13 mouse cellular contexts compared by ENCODE assay signal in the genomic region with DNA sequence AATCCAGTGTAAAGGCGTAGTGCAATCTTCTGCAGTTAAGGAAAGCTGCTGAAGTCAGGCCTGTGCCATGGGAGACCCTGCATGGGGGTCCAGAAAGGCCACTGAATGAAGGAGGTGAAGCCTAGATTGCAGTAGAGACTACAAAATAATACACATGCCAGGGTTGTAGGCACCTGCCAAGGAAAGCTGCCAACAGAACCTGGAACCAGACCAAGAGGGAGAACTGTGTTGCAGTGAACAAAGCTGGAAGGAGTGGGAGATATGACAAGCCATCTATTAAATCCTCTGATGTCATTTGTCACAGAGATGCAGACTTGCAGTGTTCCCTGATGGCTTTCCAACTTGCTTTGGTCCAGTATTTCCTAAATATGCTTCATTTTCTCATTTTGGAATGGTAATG. TPM values are rescaled to one million over a fixed set of nuclear protein-coding genes. Genes with fewer than 3 reads are reported as not detected.
DNase-seq lines count a peak whose midpoint lies in the region; ATAC-seq and TF ChIP-seq lines count a peak whose summit lies in the region.
"Had no signal": no experiment of that assay in that cellular context is flagged by ENCODE, and none has a peak within 500 bp of the region (broad histone marks: within the 10 kb centered on the region; RNA-seq: fewer than 3 reads in every experiment).

No protein-coding gene starts in this region.

- H3K4me2 ChIP-seq in hindbrain, postnatal 0 days (ENCODE audit: low read depth, low read length): no peak overlapping the region
- H3K4me2 ChIP-seq in forebrain, embryonic 16.5 days (ENCODE audit: low read length): no peak overlapping the region
- H3K4me2 ChIP-seq in intestine, embryonic 15.5 days (replicated peaks): no peak overlapping the region
- H3K4me2 ChIP-seq: lung, embryonic 15.5 days; neural tube, embryonic 12.5 days had no signal

- no peak for TF ChIP-seq CTCF in hindbrain, postnatal 0 days (IDR thresholded peaks at IDR 0.05; ENCODE audit: low read depth)

- H3K4me3 ChIP-seq in hindbrain, postnatal 0 days (ENCODE audit: low read length): no peak overlapping the region
- H3K4me3 ChIP-seq in hindbrain, embryonic 10.5 days: no peak overlapping the region
- no peak overlapping the region for H3K4me3 ChIP-seq in forebrain, embryonic 16.5 days (replicated peaks; ENCODE audit: low read length)
- no peak overlapping the region for H3K4me3 ChIP-seq in intestine, embryonic 15.5 days (replicated peaks)
- H3K4me3 ChIP-seq: limb, embryonic 10.5 days; lung, embryonic 15.5 days; neural tube, embryonic 12.5 days had no signal

- no peak overlapping the region for H3K27ac ChIP-seq in hindbrain, postnatal 0 days
- H3K27ac ChIP-seq in hindbrain, embryonic 10.5 days: no peak overlapping the region
- H3K27ac ChIP-seq in forebrain, embryonic 16.5 days (ENCODE audit: low read length): no peak overlapping the region
- H3K27ac ChIP-seq in intestine, embryonic 15.5 days: no peak overlapping the region
- H3K27ac ChIP-seq: limb, embryonic 10.5 days; lung, embryonic 15.5 days; neural tube, embryonic 12.5 days had no signal

- no peaks in the 10 kb centered on the region for H3K9me3 ChIP-seq in hindbrain, postnatal 0 days (ENCODE audit: low read length)
- H3K9me3 ChIP-seq in hindbrain, embryonic 10.5 days: no peaks in the 10 kb centered on the region
- H3K9me3 ChIP-seq in forebrain, embryonic 16.5 days (ENCODE audit: control insufficient read depth, low read length): no peaks in the 10 kb centered on the region
- no peaks in the 10 kb centered on the region for H3K9me3 ChIP-seq in intestine, embryonic 15.5 days
- H3K9me3 ChIP-seq: limb, embryonic 10.5 days; lung, embryonic 15.5 days had no signal

- ATAC-seq in hindbrain, postnatal 0 days: no peak
- peak; percentile 74 for ATAC-seq in forebrain, embryonic 16.5 days
- ATAC-seq in intestine, embryonic 15.5 days: no peak

- 84% methylated on average over 1 of the region's 1 CpGs for WGBS in hindbrain, postnatal 0 days
- 82% methylated on average over 1 of the region's 1 CpGs for WGBS in hindbrain, embryonic 10.5 days
- WGBS in forebrain, embryonic 16.5 days: 81% methylated on average over 1 of the region's 1 CpGs
- 92% methylated on average over 1 of the region's 1 CpGs for WGBS in intestine, embryonic 15.5 days

- no peaks in the 10 kb centered on the region for H3K36me3 ChIP-seq in hindbrain, postnatal 0 days (ENCODE audit: insufficient read depth, low read length)
- H3K36me3 ChIP-seq in hindbrain, embryonic 10.5 days: no peaks in the 10 kb centered on the region
- H3K36me3 ChIP-seq in forebrain, embryonic 16.5 days (ENCODE audit: control insufficient read depth, insufficient read depth): no peaks in the 10 kb centered on the region
- no peaks in the 10 kb centered on the region for H3K36me3 ChIP-seq in intestine, embryonic 15.5 days
- H3K36me3 ChIP-seq: limb, embryonic 10.5 days; lung, embryonic 15.5 days; neural tube, embryonic 12.5 days had no signal

- no peaks in the 10 kb centered on the region for H3K4me1 ChIP-seq in hindbrain, postnatal 0 days (ENCODE audit: insufficient read depth, low read length)
- H3K4me1 ChIP-seq in hindbrain, embryonic 10.5 days (replicated peaks): no peaks in the 10 kb centered on the region
- H3K4me1 ChIP-seq in forebrain, embryonic 16.5 days (replicated peaks; ENCODE audit: control insufficient read depth, insufficient read depth, low read length): peaks cover 7% of the 10 kb centered on the region; the same call in 1 of the 2 replicates
- H3K4me1 ChIP-seq in intestine, embryonic 15.5 days (replicated peaks): no peaks in the 10 kb centered on the region
- H3K4me1 ChIP-seq: lung, embryonic 15.5 days; neural tube, embryonic 12.5 days had no signal

- H3K9ac ChIP-seq in hindbrain, postnatal 0 days (replicated peaks; ENCODE audit: low read length): no peak overlapping the region
- no peak overlapping the region for H3K9ac ChIP-seq in forebrain, embryonic 16.5 days (replicated peaks; ENCODE audit: low read depth, low read length)
- H3K9ac ChIP-seq in intestine, embryonic 15.5 days: no peak overlapping the region
- H3K9ac ChIP-seq: lung, embryonic 15.5 days; neural tube, embryonic 12.5 days had no signal

- DNase-seq in hindbrain, postnatal 0 days (ENCODE audit: low spot score): peak; percentile 54
- no peak for DNase-seq in hindbrain, embryonic 10.5 days (ENCODE audit: low spot score)
- peak; percentile 31 for DNase-seq in ovary, postnatal 36 days (ENCODE audit: low spot score)
- no peak for DNase-seq in ovary, postnatal 10 days (ENCODE audit: low spot score)
- no peak for DNase-seq in spleen, adult 18-20 months
- DNase-seq: thymus, adult 2 months had no signal

- H3K27me3 ChIP-seq in hindbrain, postnatal 0 days (ENCODE audit: insufficient read depth, low read length): no peaks in the 10 kb centered on the region
- H3K27me3 ChIP-seq in hindbrain, embryonic 10.5 days (ENCODE audit: insufficient read depth, poor library complexity, severe bottlenecking): no peaks in the 10 kb centered on the region
- H3K27me3 ChIP-seq in forebrain, embryonic 16.5 days (replicated peaks; ENCODE audit: control insufficient read depth, insufficient read depth, low read length): no peaks in the 10 kb centered on the region
- H3K27me3 ChIP-seq in intestine, embryonic 15.5 days (replicated peaks): no peaks in the 10 kb centered on the region
- H3K27me3 ChIP-seq: lung, embryonic 15.5 days; neural tube, embryonic 12.5 days had no signal

RNA-seq across cellular contexts. Expression of gene Hist1h2aa, which starts 4.4 kb away (rescaled TPM):
- total RNA-seq in hindbrain, postnatal 0 days (2014; rRNA removed): not detected in 2 replicates
- not detected in 2 replicates for polyA plus RNA-seq in hindbrain, postnatal 0 days (2015; fragmentation: Nextera tagmentation; extraction: Ambion mirVana)
- polyA plus RNA-seq in hindbrain, embryonic 10.5 days (2016; fragmentation: Nextera tagmentation; extraction: Ambion mirVana): not detected in 2 replicates
- not detected in 2 replicates for polyA plus RNA-seq in forebrain, embryonic 16.5 days (2015; fragmentation: Nextera tagmentation; extraction: Ambion mirVana)
- not detected in 2 replicates for polyA plus RNA-seq in intestine, embryonic 15.5 days (2015; fragmentation: Nextera tagmentation; extraction: Ambion mirVana)
- total RNA-seq: common myeloid progenitor, adult 5-6 weeks; heart, adult 8-10 months had no signal
- polyA plus RNA-seq: limb, embryonic 10.5 days; lung, embryonic 15.5 days; neural tube, embryonic 12.5 days; thymus, adult 2 months had no signal

RNA-seq across cellular contexts. Expression of gene Hist1h2ba, which starts 4.7 kb away (rescaled TPM):
- total RNA-seq in hindbrain, postnatal 0 days (2014; rRNA removed): not detected in 2 replicates
- not detected in 2 replicates for polyA plus RNA-seq in hindbrain, postnatal 0 days (2015; fragmentation: Nextera tagmentation; extraction: Ambion mirVana)
- not detected in 2 replicates for polyA plus RNA-seq in hindbrain, embryonic 10.5 days (2016; fragmentation: Nextera tagmentation; extraction: Ambion mirVana)
- polyA plus RNA-seq in forebrain, embryonic 16.5 days (2015; fragmentation: Nextera tagmentation; extraction: Ambion mirVana): not detected in 2 replicates
- polyA plus RNA-seq in intestine, embryonic 15.5 days (2015; fragmentation: Nextera tagmentation; extraction: Ambion mirVana): not detected in 2 replicates
- total RNA-seq: common myeloid progenitor, adult 5-6 weeks; heart, adult 8-10 months had no signal
- polyA plus RNA-seq: limb, embryonic 10.5 days; lung, embryonic 15.5 days; neural tube, embryonic 12.5 days; thymus, adult 2 months had no signal

RNA-seq across cellular contexts. Expression of gene Slc17a4, which starts 23.9 kb away (rescaled TPM):
- total RNA-seq in hindbrain, postnatal 0 days (2014; rRNA removed): not detected in 2 replicates
- polyA plus RNA-seq in hindbrain, postnatal 0 days (2015; fragmentation: Nextera tagmentation; extraction: Ambion mirVana): not detected in 2 replicates
- not detected in 2 replicates for polyA plus RNA-seq in hindbrain, embryonic 10.5 days (2016; fragmentation: Nextera tagmentation; extraction: Ambion mirVana)
- not detected in 2 replicates for polyA plus RNA-seq in forebrain, embryonic 16.5 days (2015; fragmentation: Nextera tagmentation; extraction: Ambion mirVana)
- polyA plus RNA-seq in intestine, embryonic 15.5 days (2015; fragmentation: Nextera tagmentation; extraction: Ambion mirVana): 17.0 and 19.6 TPM in 2 replicates
- total RNA-seq: heart, adult 8-10 months had no signal
- polyA plus RNA-seq: limb, embryonic 10.5 days; lung, embryonic 15.5 days had no signal

RNA-seq across cellular contexts. Expression of gene Scgn, which starts 52.3 kb away (rescaled TPM):
- 0.42 TPM in 1 of 2 replicates, not detected in the other for total RNA-seq in hindbrain, postnatal 0 days (2014; rRNA removed)
- polyA plus RNA-seq in hindbrain, postnatal 0 days (2015; fragmentation: Nextera tagmentation; extraction: Ambion mirVana): 1.1 and 1.2 TPM in 2 replicates
- not detected in 2 replicates for polyA plus RNA-seq in hindbrain, embryonic 10.5 days (2016; fragmentation: Nextera tagmentation; extraction: Ambion mirVana)
- 1.9 and 3.7 TPM in 2 replicates for polyA plus RNA-seq in forebrain, embryonic 16.5 days (2015; fragmentation: Nextera tagmentation; extraction: Ambion mirVana)
- polyA plus RNA-seq in intestine, embryonic 15.5 days (2015; fragmentation: Nextera tagmentation; extraction: Ambion mirVana): 7.5 and 8.8 TPM in 2 replicates
- total RNA-seq: common myeloid progenitor, adult 5-6 weeks; heart, adult 8-10 months had no signal
- polyA plus RNA-seq: limb, embryonic 10.5 days; lung, embryonic 15.5 days had no signal

Comparison
In these comparisons a context has a peak if more than half of its experiments do, and no peak if none do; other contexts are left out.
1. DNase-seq: peak in hindbrain, postnatal 0 days (single experiment) and ovary, postnatal 36 days (single experiment); none in hindbrain, embryonic 10.5 days (single experiment), ovary, postnatal 10 days (single experiment) and spleen, adult 18-20 months (0 of 2).
2. RNA of gene Slc17a4, which starts 23.9 kb away (polyA plus RNA-seq): 17.0 to 19.6 TPM in intestine, embryonic 15.5 days; not detected in hindbrain, postnatal 0 days, not detected in hindbrain, embryonic 10.5 days and not detected in forebrain, embryonic 16.5 days; every median in the first group is over 10 times any median in the second.